Mouse (Mus musculus) spleen, adult 12 weeks (tissue): ENCODE results near the gene Mpp2.

ENCODE experiments used
- DNase-seq: peaks from one replicate; pipeline ENCODE4 v3.0.0; 2022; ENCODE audit warnings: low spot score

Gene Mpp2

DNA sequence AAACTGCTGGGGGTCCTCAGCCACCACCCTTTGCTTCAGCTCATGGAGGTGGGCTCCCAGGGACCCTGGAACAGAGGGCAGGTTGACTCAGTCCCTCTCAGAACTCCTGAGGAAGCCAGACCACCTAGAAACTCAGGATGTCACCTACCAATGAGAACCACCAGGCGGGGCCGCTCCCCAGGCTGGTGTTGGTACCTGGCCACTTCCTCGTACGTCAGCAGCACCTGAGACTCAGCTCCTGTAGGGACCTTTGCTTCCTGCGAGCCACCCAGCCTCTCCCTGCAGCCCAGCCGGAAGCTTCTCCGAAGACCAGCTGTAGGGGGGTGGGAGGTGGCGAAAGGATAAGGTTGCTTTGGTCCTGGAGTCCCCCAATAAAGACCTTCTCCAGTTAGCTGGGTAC, 79.9 kb downstream of the Mpp2 start:
- DNase-seq: no peak
